Mouse (Mus musculus) 416B (cell line): ENCODE measurements around the gene Pitpna.
"Not testable (repeated sequence)": the region's sequence is repeated elsewhere in the genome, so short reads cannot be mapped to it uniquely, and the experiment has no call there.

Experiments
- DNase-seq: peaks from one replicate; pipeline ENCODE4 v3.0.0; 2011; ENCODE audit warnings: low read depth

The Pitpna gene

GRCm38 (mm10) chr11:75588285-75588941 is 516 bp downstream of the Pitpna start:
- peak; percentile 36 for DNase-seq

GRCm38 (mm10) chr11:75592612-75593011 is 4.7 kb downstream of the Pitpna start:
- peak; percentile 88 for DNase-seq

- DNase-seq, result no peak
Observed at GRCm38 (mm10) chr11:75594431-75594830, 6.5 kb downstream of the Pitpna start.

GRCm38 (mm10) chr11:75595404-75595803 is 7.5 kb downstream of the Pitpna start:
- no peak for DNase-seq

GRCm38 (mm10) chr11:75595816-75596215 is 7.9 kb downstream of the Pitpna start:
- no peak for DNase-seq

- peak; percentile 49 for DNase-seq
Observed at GRCm38 (mm10) chr11:75596726-75597255, 8.9 kb downstream of the Pitpna start.

GRCm38 (mm10) chr11:75598004-75598403 is 10.1 kb downstream of the Pitpna start:
- no peak for DNase-seq

GRCm38 (mm10) chr11:75599802-75600201 is 11.9 kb downstream of the Pitpna start:
- not testable (repeated sequence) for DNase-seq

GRCm38 (mm10) chr11:75604826-75605225 is 16.9 kb downstream of the Pitpna start:
- DNase-seq, result no peak

GRCm38 (mm10) chr11:75605318-75605717 is 17.4 kb downstream of the Pitpna start:
- no peak for DNase-seq

- no peak for DNase-seq
Observed at GRCm38 (mm10) chr11:75608776-75609175, 20.9 kb downstream of the Pitpna start.

- no peak for DNase-seq
Observed at GRCm38 (mm10) chr11:75610021-75610420, 22.1 kb downstream of the Pitpna start.

GRCm38 (mm10) chr11:75614769-75615168 is 26.9 kb downstream of the Pitpna start:
- DNase-seq, result no peak

- DNase-seq, result no peak
Observed at GRCm38 (mm10) chr11:75615556-75615955, 27.7 kb downstream of the Pitpna start.

GRCm38 (mm10) chr11:75619133-75619532 is 31.2 kb downstream of the Pitpna start:
- DNase-seq, result no peak

- no peak for DNase-seq
Observed at GRCm38 (mm10) chr11:75620136-75620780, 32.4 kb downstream of the Pitpna start.

- DNase-seq, result no peak
Observed at GRCm38 (mm10) chr11:75621426-75621825, 33.5 kb downstream of the Pitpna start.

- DNase-seq, result peak; percentile 45
Observed at GRCm38 (mm10) chr11:75622588-75623329, 34.9 kb downstream of the Pitpna start.

- DNase-seq, result no peak
Observed at GRCm38 (mm10) chr11:75624102-75624554, 36.2 kb downstream of the Pitpna start.

- no peak for DNase-seq
Observed at GRCm38 (mm10) chr11:75625820-75626219, 37.9 kb downstream of the Pitpna start.

GRCm38 (mm10) chr11:75630098-75630497 is 42.2 kb downstream of the Pitpna start:
- DNase-seq, result no peak

- DNase-seq, result peak; percentile 98
Observed at GRCm38 (mm10) chr11:75630645-75631229, 42.8 kb downstream of the Pitpna start, which contains the start of gene Inpp5k. Gene Inpp5k (plus strand): TSS chr11:75630988.
